Mouse (Mus musculus) embryonic facial prominence, embryonic 12.5 days (tissue): ENCODE measurements around the gene Sf3a2. TPM values are rescaled to one million over a fixed set of nuclear protein-coding genes. Genes with fewer than 3 reads are reported as not detected.
"Not testable (repeated sequence)": the region's sequence is repeated elsewhere in the genome, so short reads cannot be mapped to it uniquely, and the experiment has no call there.

Experiments used
- ATAC-seq: fragments of 200-750 bp; cut with Nextera tagmentation; 2 replicates; pipeline ENCODE4 v1.8.0; 2017; ENCODE audit not compliant: insufficient number of reproducible peaks, insufficient read depth, low FRiP score, low TSS enrichment
- H3K27ac ChIP-seq: fragments of 300-500 bp; sonication (generic); 2 replicates; pipeline ENCODE4 v1.5.1; 2016; ENCODE audit warnings: mild to moderate bottlenecking
- H3K27me3 ChIP-seq: fragments of 300-500 bp; sonication (generic); 2 replicates; pipeline ENCODE4 v1.6.1; 2016; ENCODE audit warnings: mild to moderate bottlenecking, moderate library complexity
- H3K36me3 ChIP-seq: fragments of 300-500 bp; sonication (generic); 2 replicates; pipeline ENCODE4 v1.6.1; 2016; ENCODE audit warnings: mild to moderate bottlenecking
- H3K4me1 ChIP-seq: fragments of 300-500 bp; sonication (generic); 2 replicates; pipeline ENCODE4 v1.6.1; 2016
- H3K4me2 ChIP-seq: fragments of 300-500 bp; sonication (generic); replicated peaks from 2 replicates; pipeline ENCODE4 v1.6.1; 2016; ENCODE audit warnings: mild to moderate bottlenecking, moderate library complexity
- H3K4me3 ChIP-seq: fragments of 300-500 bp; sonication (generic); 2 replicates; pipeline ENCODE4 v1.5.1; 2016; ENCODE audit warnings: mild to moderate bottlenecking
- H3K9ac ChIP-seq: fragments of 300-500 bp; sonication (generic); 2 replicates; pipeline ENCODE4 v1.6.1; 2016; ENCODE audit warnings: mild to moderate bottlenecking, moderate library complexity
- H3K9me3 ChIP-seq: fragments of 300-500 bp; sonication (generic); 2 replicates; pipeline ENCODE4 v1.6.1; 2016; ENCODE audit warnings: mild to moderate bottlenecking, moderate library complexity
- WGBS: fragments of 180-500 bp; shearing (Covaris S2); methylation state at CpG from one replicate; pipeline ENCODE4 v1.1.7; 2016; 5-methylcytosine and 5-hydroxymethylcytosine counted together
- polyA plus RNA-seq: library from polyadenylated mRNA; unstranded; fragments of >200 nt; fragmentation: Nextera tagmentation; extraction: Ambion mirVana; gene quantifications from 2 replicates; pipeline ENCODE4 v1.2.1, GENCODE M21; 2016

Gene Sf3a2
- polyA plus RNA-seq, 1 experiment from 2014 or later: 71.7 TPM

- H3K36me3 ChIP-seq: peaks cover 20% of the 10 kb centered on the region
- H3K9ac ChIP-seq, H3K27ac ChIP-seq, ATAC-seq, H3K9me3 ChIP-seq, H3K27me3 ChIP-seq: not testable (repeated sequence)
- H3K4me3 ChIP-seq: peak overlapping the region; percentile 81
- peak overlapping the region; percentile 92 for H3K4me2 ChIP-seq
- WGBS: 91% methylated on average over 9 of the region's 9 CpGs
- H3K4me1 ChIP-seq: peaks cover 29% of the 10 kb centered on the region
Measured at GRCm38 (mm10) chr10:80828587-80828986, 30.6 kb downstream of the Sf3a2 start.

GRCm38 (mm10) chr10:80829359-80830278 lies 31.6 kb downstream of the Sf3a2 start:
- no peak overlapping the region for H3K4me3 ChIP-seq
- no peak for ATAC-seq
- peaks cover 29% of the 10 kb centered on the region for H3K4me1 ChIP-seq
- H3K27ac ChIP-seq: no peak overlapping the region
- no peak overlapping the region for H3K4me2 ChIP-seq
- H3K27me3 ChIP-seq: peaks cover 16% of the 10 kb centered on the region
- no peak overlapping the region for H3K9ac ChIP-seq
- peaks cover 20% of the 10 kb centered on the region for H3K36me3 ChIP-seq
- 59% methylated on average over 1 of the region's 1 CpGs for WGBS
- peaks cover 4% of the 10 kb centered on the region; the same call in 1 of the 2 replicates for H3K9me3 ChIP-seq

GRCm38 (mm10) chr10:80831136-80831535 lies 33.1 kb downstream of the Sf3a2 start:
- H3K36me3 ChIP-seq: peaks cover 20% of the 10 kb centered on the region
- peaks cover 9% of the 10 kb centered on the region; the same call in 1 of the 2 replicates for H3K9me3 ChIP-seq
- peaks cover 29% of the 10 kb centered on the region for H3K4me1 ChIP-seq
- ATAC-seq: no peak
- no peak overlapping the region for H3K4me2 ChIP-seq
- no peak overlapping the region for H3K4me3 ChIP-seq
- peaks cover 31% of the 10 kb centered on the region for H3K27me3 ChIP-seq
- H3K9ac ChIP-seq: no peak overlapping the region
- H3K27ac ChIP-seq: no peak overlapping the region
- 2% methylated on average over 9 of the region's 9 CpGs for WGBS

GRCm38 (mm10) chr10:80832818-80833217 lies 34.8 kb downstream of the Sf3a2 start:
- H3K4me1 ChIP-seq: peaks cover 27% of the 10 kb centered on the region
- H3K9ac ChIP-seq: no peak overlapping the region
- H3K9me3 ChIP-seq: peaks cover 9% of the 10 kb centered on the region; the same call in 1 of the 2 replicates
- H3K27ac ChIP-seq: no peak overlapping the region
- peaks cover 45% of the 10 kb centered on the region for H3K27me3 ChIP-seq
- ATAC-seq: no peak
- H3K4me3 ChIP-seq: no peak overlapping the region
- H3K4me2 ChIP-seq: no peak overlapping the region
- peaks cover 19% of the 10 kb centered on the region for H3K36me3 ChIP-seq
- WGBS: 71% methylated on average over 7 of the region's 7 CpGs

- no peak overlapping the region for H3K4me2 ChIP-seq
- no peak for ATAC-seq
- peaks cover 12% of the 10 kb centered on the region for H3K4me1 ChIP-seq
- no peak overlapping the region for H3K9ac ChIP-seq
- H3K27ac ChIP-seq: no peak overlapping the region
- H3K36me3 ChIP-seq: no peaks in the 10 kb centered on the region
- 60% methylated on average over 30 of the region's 30 CpGs for WGBS
- peaks cover 9% of the 10 kb centered on the region; the same call in 1 of the 2 replicates for H3K9me3 ChIP-seq
- H3K27me3 ChIP-seq: peaks cover 52% of the 10 kb centered on the region
- no peak overlapping the region for H3K4me3 ChIP-seq
Measured at GRCm38 (mm10) chr10:80835617-80836016, 37.6 kb downstream of the Sf3a2 start.

- H3K4me2 ChIP-seq: no peak overlapping the region
- no peak overlapping the region for H3K27ac ChIP-seq
- H3K9me3 ChIP-seq: peaks cover 9% of the 10 kb centered on the region; the same call in 1 of the 2 replicates
- no peaks in the 10 kb centered on the region for H3K36me3 ChIP-seq
- 0 out of 2 replicates have a peak, but pooled peaks cover 4% of the 10 kb centered on the region for H3K4me1 ChIP-seq
- no peak overlapping the region for H3K9ac ChIP-seq
- WGBS: 47% methylated on average over 7 of the region's 7 CpGs
- ATAC-seq: no peak
- no peak overlapping the region for H3K4me3 ChIP-seq
- H3K27me3 ChIP-seq: peaks cover 57% of the 10 kb centered on the region
Measured at GRCm38 (mm10) chr10:80836949-80837379, 39.0 kb downstream of the Sf3a2 start.

- H3K4me2 ChIP-seq: no peak overlapping the region
- H3K27ac ChIP-seq: no peak overlapping the region
- H3K9ac ChIP-seq: no peak overlapping the region
- H3K9me3 ChIP-seq: peaks cover 9% of the 10 kb centered on the region; the same call in 1 of the 2 replicates
- WGBS: 11% methylated on average over 2 of the region's 2 CpGs
- 0 out of 2 replicates have a peak, but pooled peaks cover 4% of the 10 kb centered on the region for H3K4me1 ChIP-seq
- H3K4me3 ChIP-seq: no peak overlapping the region
- no peak for ATAC-seq
- peaks cover 65% of the 10 kb centered on the region for H3K27me3 ChIP-seq
- no peaks in the 10 kb centered on the region for H3K36me3 ChIP-seq
Measured at GRCm38 (mm10) chr10:80837827-80838226, 39.8 kb downstream of the Sf3a2 start.

- H3K4me3 ChIP-seq: no peak overlapping the region
- no peak overlapping the region for H3K4me2 ChIP-seq
- H3K36me3 ChIP-seq: no peaks in the 10 kb centered on the region
- 61% methylated on average over 2 of the region's 2 CpGs for WGBS
- H3K27ac ChIP-seq: no peak overlapping the region
- ATAC-seq: no peak
- peaks cover 9% of the 10 kb centered on the region; the same call in 1 of the 2 replicates for H3K9me3 ChIP-seq
- 0 out of 2 replicates have a peak, but pooled peaks cover 5% of the 10 kb centered on the region for H3K4me1 ChIP-seq
- peaks cover 67% of the 10 kb centered on the region for H3K27me3 ChIP-seq
- no peak overlapping the region for H3K9ac ChIP-seq
Measured at GRCm38 (mm10) chr10:80838346-80838912, 40.4 kb downstream of the Sf3a2 start.

- peaks cover 2% of the 10 kb centered on the region; the same call in 1 of the 2 replicates for H3K9me3 ChIP-seq
- H3K4me3 ChIP-seq: no peak overlapping the region
- WGBS: 65% methylated on average over 6 of the region's 6 CpGs
- no peak overlapping the region for H3K4me2 ChIP-seq
- no peak overlapping the region for H3K27ac ChIP-seq
- H3K9ac ChIP-seq: no peak overlapping the region
- H3K36me3 ChIP-seq: no peaks in the 10 kb centered on the region
- no peak for ATAC-seq
- peaks cover 67% of the 10 kb centered on the region for H3K27me3 ChIP-seq
- H3K4me1 ChIP-seq: peaks cover 14% of the 10 kb centered on the region
Measured at GRCm38 (mm10) chr10:80839848-80840247, 41.9 kb downstream of the Sf3a2 start.

- no peak overlapping the region for H3K4me3 ChIP-seq
- no peak for ATAC-seq
- H3K9ac ChIP-seq: 0 out of 2 replicates have a peak overlapping the region, but pooled peaks have one; percentile 5
- no peak overlapping the region for H3K27ac ChIP-seq
- peaks cover 69% of the 10 kb centered on the region for H3K27me3 ChIP-seq
- H3K4me2 ChIP-seq: no peak overlapping the region
- no peaks in the 10 kb centered on the region for H3K9me3 ChIP-seq
- H3K36me3 ChIP-seq: no peaks in the 10 kb centered on the region
- H3K4me1 ChIP-seq: peaks cover 14% of the 10 kb centered on the region
- WGBS: 68% methylated on average over 2 of the region's 2 CpGs
Measured at GRCm38 (mm10) chr10:80841685-80842084, 43.7 kb downstream of the Sf3a2 start.

- WGBS: 84% methylated on average over 15 of the region's 15 CpGs
- peaks cover 62% of the 10 kb centered on the region for H3K27me3 ChIP-seq
- no peak overlapping the region for H3K27ac ChIP-seq
- H3K9ac ChIP-seq: no peak overlapping the region
- H3K36me3 ChIP-seq: no peaks in the 10 kb centered on the region
- H3K4me3 ChIP-seq: no peak overlapping the region
- H3K4me2 ChIP-seq: no peak overlapping the region
- H3K4me1 ChIP-seq: peaks cover 14% of the 10 kb centered on the region
- ATAC-seq: no peak
- H3K9me3 ChIP-seq: no peaks in the 10 kb centered on the region
Measured at GRCm38 (mm10) chr10:80842334-80842733, 44.3 kb downstream of the Sf3a2 start.
